Mouse (Mus musculus): Measurements from ENCODE around the gene Zer1. TPM values are rescaled to one million over a fixed set of nuclear protein-coding genes. Genes with fewer than 3 reads are reported as not detected.
A peak's percentile ranks its signal among the peaks of the same experiment; 100 is the strongest.

The Zer1 gene
- polyA plus RNA-seq (2012; rRNA removed) = 62.3 and 62.4 TPM in 2 replicates

GRCm38 (mm10) chr2:30124472-30125274 is at the start of gene Zer1:
Gene Zer1, minus strand, starts transcription at chr2:30124585.
- H3K27me3 ChIP-seq (ENCODE audit: control insufficient read depth, insufficient read depth, low read length) = no peaks in the 10 kb centered on the region
- H3K27ac ChIP-seq (ENCODE audit: control insufficient read depth, insufficient read depth, low read depth, low read length) = peak within 1 kb of the TSS; percentile 96
- H3K4me1 ChIP-seq (ENCODE audit: control insufficient read depth, insufficient read depth, low read length) = peaks cover 9% of the 10 kb centered on the region; the same call in 1 of the 2 replicates
- peak within 1 kb of the TSS; percentile 95 for H3K4me3 ChIP-seq (ENCODE audit: control insufficient read depth, low read depth, low read length)
- TF ChIP-seq POLR2A (IDR thresholded peaks at IDR 0.05; ENCODE audit: control insufficient read depth, low read depth, low read length) (peak; percentile 63), CTCF (IDR thresholded peaks at IDR 0.05; ENCODE audit: control insufficient read depth, insufficient read depth, insufficient replicate concordance, low read depth, low read length) (no peak)
- H3K36me3 ChIP-seq (ENCODE audit: control insufficient read depth, insufficient read depth, low read length) = no peaks in the 10 kb centered on the region; the same call in 1 of the 2 replicates

GRCm38 (mm10) chr2:30173541-30174240 is 49.3 kb upstream of the Zer1 start:
- Histone ChIP-seq H3K36me3 (ENCODE audit: control insufficient read depth, insufficient read depth, low read length) (peaks cover 2% of the 10 kb centered on the region), H3K4me3 (ENCODE audit: control insufficient read depth, low read depth, low read length) (no peak overlapping the region), H3K4me1 (ENCODE audit: control insufficient read depth, insufficient read depth, low read length) (peaks cover 25% of the 10 kb centered on the region), H3K27ac (ENCODE audit: control insufficient read depth, insufficient read depth, low read depth, low read length) (no peak overlapping the region), H3K27me3 (ENCODE audit: control insufficient read depth, insufficient read depth, low read length) (no peaks in the 10 kb centered on the region)
- TF ChIP-seq POLR2A (IDR thresholded peaks at IDR 0.05; ENCODE audit: control insufficient read depth, low read depth, low read length) (no peak), CTCF (IDR thresholded peaks at IDR 0.05; ENCODE audit: control insufficient read depth, insufficient read depth, insufficient replicate concordance, low read depth, low read length) (no peak)

DNA sequence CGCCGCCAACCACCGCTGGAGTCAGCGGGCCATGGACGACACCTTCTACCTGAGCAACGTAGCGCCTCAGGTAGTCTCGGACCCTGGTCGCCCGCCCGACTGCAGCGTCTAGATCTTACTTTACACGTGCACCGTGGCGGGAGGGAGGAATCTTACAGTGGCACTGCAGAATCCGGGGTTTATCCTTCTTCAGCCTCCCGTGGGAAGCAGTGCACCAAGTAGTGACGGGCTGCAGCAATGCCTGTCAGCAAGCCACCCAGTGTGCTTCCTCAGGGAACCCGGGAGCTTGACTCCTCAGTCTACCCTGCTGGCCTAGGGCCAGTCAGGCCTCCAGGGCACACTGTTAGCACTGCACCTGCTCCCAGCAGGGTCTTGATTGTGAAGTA is 47.6 kb upstream of the Zer1 start:
- Histone ChIP-seq H3K4me3 (ENCODE audit: control insufficient read depth, low read depth, low read length) (peak overlapping the region; percentile 73), H3K27me3 (ENCODE audit: control insufficient read depth, insufficient read depth, low read length) (no peaks in the 10 kb centered on the region), H3K4me1 (ENCODE audit: control insufficient read depth, insufficient read depth, low read length) (peaks cover 18% of the 10 kb centered on the region), H3K27ac (ENCODE audit: control insufficient read depth, insufficient read depth, low read depth, low read length) (peak overlapping the region; percentile 37), H3K36me3 (ENCODE audit: control insufficient read depth, insufficient read depth, low read length) (peaks cover 2% of the 10 kb centered on the region)
- TF ChIP-seq CTCF (IDR thresholded peaks at IDR 0.05; ENCODE audit: control insufficient read depth, insufficient read depth, insufficient replicate concordance, low read depth, low read length) = peak; percentile 7; the same call in 1 of the 2 replicates
- TF ChIP-seq POLR2A (IDR thresholded peaks at IDR 0.05; ENCODE audit: control insufficient read depth, low read depth, low read length) = no peak

DNA sequence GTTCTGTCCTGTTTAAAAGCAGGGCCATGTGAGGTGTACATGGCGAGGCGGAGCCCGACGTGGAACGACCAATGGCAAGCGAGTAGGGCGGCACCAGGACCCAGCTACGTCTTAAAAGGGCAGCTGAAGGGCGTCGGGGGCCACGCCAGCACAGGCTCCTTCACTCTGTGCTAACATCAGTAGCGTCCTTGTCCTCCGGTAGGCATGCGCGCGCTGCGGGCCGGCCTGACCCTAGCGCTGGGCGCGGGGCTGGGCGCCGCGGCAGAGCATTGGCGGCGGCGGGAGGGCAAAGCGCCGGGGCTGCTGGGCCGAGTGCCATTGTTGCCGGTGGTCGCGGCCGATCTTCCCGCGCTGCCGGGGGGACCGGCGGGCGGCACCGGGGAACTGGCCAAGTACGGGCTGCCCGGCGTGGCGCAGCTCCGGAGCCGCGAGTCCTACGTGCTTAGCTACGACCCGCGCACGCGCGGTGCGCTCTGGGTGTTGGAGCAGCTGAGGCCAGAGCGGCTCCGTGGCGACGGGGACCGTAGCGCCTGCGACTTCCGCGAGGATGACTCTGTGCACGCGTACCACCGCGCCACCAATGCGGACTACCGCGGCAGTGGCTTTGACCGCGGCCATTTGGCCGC is 47.1 kb upstream of the Zer1 start, which contains the start of gene Endog:
Gene Endog (plus strand): TSS at position 123 of the 626 bp plus-strand sequence.
- Histone ChIP-seq H3K4me3 (ENCODE audit: control insufficient read depth, low read depth, low read length) (peak within 1 kb of the TSS; percentile 73), H3K36me3 (ENCODE audit: control insufficient read depth, insufficient read depth, low read length) (peaks cover 2% of the 10 kb centered on the region), H3K4me1 (ENCODE audit: control insufficient read depth, insufficient read depth, low read length) (peaks cover 18% of the 10 kb centered on the region), H3K27me3 (ENCODE audit: control insufficient read depth, insufficient read depth, low read length) (no peaks in the 10 kb centered on the region), H3K27ac (ENCODE audit: control insufficient read depth, insufficient read depth, low read depth, low read length) (peak within 1 kb of the TSS; percentile 37)
- TF ChIP-seq CTCF (IDR thresholded peaks at IDR 0.05; ENCODE audit: control insufficient read depth, insufficient read depth, insufficient replicate concordance, low read depth, low read length) (no peak), POLR2A (IDR thresholded peaks at IDR 0.05; ENCODE audit: control insufficient read depth, low read depth, low read length) (peak; percentile 71)

DNA sequence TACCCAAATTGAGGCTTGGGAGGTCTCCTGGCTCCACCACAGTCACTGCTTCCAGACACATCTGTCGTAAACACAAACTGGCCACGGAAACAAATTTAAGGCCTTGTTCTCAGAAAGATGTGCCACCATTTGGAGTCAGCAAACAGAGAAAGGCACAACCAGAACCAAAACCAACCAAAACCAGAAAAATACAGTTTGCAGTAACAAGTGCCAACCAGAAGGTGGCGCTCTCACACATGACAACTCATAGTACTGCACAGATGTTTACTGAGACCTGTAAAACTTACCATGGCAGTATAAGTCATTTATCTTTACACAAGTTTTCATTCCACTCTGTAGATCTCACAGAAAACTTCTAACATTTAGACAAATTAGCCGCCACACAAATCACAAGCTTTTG is 42.3 kb upstream of the Zer1 start:
- Histone ChIP-seq H3K27ac (ENCODE audit: control insufficient read depth, insufficient read depth, low read depth, low read length) (no peak overlapping the region), H3K36me3 (ENCODE audit: control insufficient read depth, insufficient read depth, low read length) (no peaks in the 10 kb centered on the region), H3K27me3 (ENCODE audit: control insufficient read depth, insufficient read depth, low read length) (no peaks in the 10 kb centered on the region), H3K4me1 (ENCODE audit: control insufficient read depth, insufficient read depth, low read length) (peaks cover 7% of the 10 kb centered on the region), H3K4me3 (ENCODE audit: control insufficient read depth, low read depth, low read length) (no peak overlapping the region)
- TF ChIP-seq CTCF (IDR thresholded peaks at IDR 0.05; ENCODE audit: control insufficient read depth, insufficient read depth, insufficient replicate concordance, low read depth, low read length) (peak; percentile 28; the same call in 1 of the 2 replicates), POLR2A (IDR thresholded peaks at IDR 0.05; ENCODE audit: control insufficient read depth, low read depth, low read length) (no peak)

- H3K27ac ChIP-seq (ENCODE audit: control insufficient read depth, insufficient read depth, low read depth, low read length) = no peak overlapping the region
- H3K36me3 ChIP-seq (ENCODE audit: control insufficient read depth, insufficient read depth, low read length) = no peaks in the 10 kb centered on the region
- TF ChIP-seq CTCF (IDR thresholded peaks at IDR 0.05; ENCODE audit: control insufficient read depth, insufficient read depth, insufficient replicate concordance, low read depth, low read length) (no peak), POLR2A (IDR thresholded peaks at IDR 0.05; ENCODE audit: control insufficient read depth, low read depth, low read length) (no peak)
- H3K4me3 ChIP-seq (ENCODE audit: control insufficient read depth, low read depth, low read length) = no peak overlapping the region
- no peaks in the 10 kb centered on the region for H3K27me3 ChIP-seq (ENCODE audit: control insufficient read depth, insufficient read depth, low read length)
- no peaks in the 10 kb centered on the region for H3K4me1 ChIP-seq (ENCODE audit: control insufficient read depth, insufficient read depth, low read length)
Observed at GRCm38 (mm10) chr2:30164340-30164932, 40.1 kb upstream of the Zer1 start.
